Mouse (Mus musculus): ENCODE measurements around the gene Pax8. TPM values are rescaled to one million over a fixed set of nuclear protein-coding genes. Genes with fewer than 3 reads are reported as not detected.

Pax8 gene
- polyA plus RNA-seq, 1 experiment from 2014 or later, result 0.31 TPM

DNA sequence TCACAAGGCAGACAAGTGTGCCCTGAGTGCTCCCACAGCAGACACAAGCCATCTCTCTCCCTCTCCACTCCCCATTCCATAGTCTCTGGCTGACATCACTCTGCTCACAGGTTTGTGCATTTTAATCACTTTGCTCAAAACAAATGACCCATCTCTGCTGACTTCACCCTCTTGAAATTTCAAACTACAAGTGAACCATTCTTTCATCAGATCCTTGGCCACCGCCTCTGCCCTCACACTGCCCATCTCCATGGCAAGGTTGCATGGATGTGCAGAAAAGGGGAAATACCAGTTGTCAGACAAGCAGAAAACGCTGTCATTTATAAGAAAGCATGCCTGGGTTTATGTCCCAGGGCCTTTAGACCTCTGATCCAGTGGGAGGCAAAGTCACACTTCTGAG is 40.7 kb downstream of the Pax8 start:
- Histone ChIP-seq H3K4me2 (no peak overlapping the region), H3K36me3 (replicated peaks) (no peaks in the 10 kb centered on the region), H3K4me3 (replicated peaks) (no peak overlapping the region), H3K4me1 (replicated peaks) (no peaks in the 10 kb centered on the region), H3K27me3 (no peaks in the 10 kb centered on the region), H3K9me3 (replicated peaks) (no peaks in the 10 kb centered on the region), H3K27ac (replicated peaks) (no peak overlapping the region), H3K9ac (no peak overlapping the region)
- 52% methylated on average over 2 of the region's 2 CpGs for WGBS (ENCODE audit: insufficient replicate concordance)
- no peak for ATAC-seq (ENCODE audit: insufficient read depth)

DNA sequence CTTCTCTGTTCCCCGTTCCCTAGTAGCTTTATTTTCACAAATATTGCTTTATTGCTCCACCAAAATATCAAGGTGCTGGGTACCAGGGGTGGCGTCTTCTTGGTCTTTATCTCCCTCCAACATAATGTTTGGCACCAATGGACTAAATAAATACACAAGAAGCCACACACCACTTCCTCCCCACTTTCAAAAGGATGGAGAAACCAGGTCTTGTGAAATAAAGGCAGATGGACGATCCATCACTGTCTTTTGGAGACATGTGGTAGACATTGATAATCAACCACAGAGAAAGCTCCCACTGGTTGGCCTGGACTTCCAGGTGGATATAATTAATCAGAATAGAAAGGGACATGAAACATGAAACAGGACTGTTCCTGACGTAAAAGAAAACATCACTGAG is 45.6 kb downstream of the Pax8 start:
- Histone ChIP-seq H3K27ac (replicated peaks) (no peak overlapping the region), H3K4me2 (no peak overlapping the region), H3K4me1 (replicated peaks) (no peaks in the 10 kb centered on the region), H3K9me3 (replicated peaks) (no peaks in the 10 kb centered on the region), H3K9ac (no peak overlapping the region), H3K27me3 (no peaks in the 10 kb centered on the region), H3K36me3 (replicated peaks) (no peaks in the 10 kb centered on the region), H3K4me3 (replicated peaks) (no peak overlapping the region)
- no peak for ATAC-seq (ENCODE audit: insufficient read depth)
- WGBS (ENCODE audit: insufficient replicate concordance), result 24% methylated on average over 4 of the region's 4 CpGs

DNA sequence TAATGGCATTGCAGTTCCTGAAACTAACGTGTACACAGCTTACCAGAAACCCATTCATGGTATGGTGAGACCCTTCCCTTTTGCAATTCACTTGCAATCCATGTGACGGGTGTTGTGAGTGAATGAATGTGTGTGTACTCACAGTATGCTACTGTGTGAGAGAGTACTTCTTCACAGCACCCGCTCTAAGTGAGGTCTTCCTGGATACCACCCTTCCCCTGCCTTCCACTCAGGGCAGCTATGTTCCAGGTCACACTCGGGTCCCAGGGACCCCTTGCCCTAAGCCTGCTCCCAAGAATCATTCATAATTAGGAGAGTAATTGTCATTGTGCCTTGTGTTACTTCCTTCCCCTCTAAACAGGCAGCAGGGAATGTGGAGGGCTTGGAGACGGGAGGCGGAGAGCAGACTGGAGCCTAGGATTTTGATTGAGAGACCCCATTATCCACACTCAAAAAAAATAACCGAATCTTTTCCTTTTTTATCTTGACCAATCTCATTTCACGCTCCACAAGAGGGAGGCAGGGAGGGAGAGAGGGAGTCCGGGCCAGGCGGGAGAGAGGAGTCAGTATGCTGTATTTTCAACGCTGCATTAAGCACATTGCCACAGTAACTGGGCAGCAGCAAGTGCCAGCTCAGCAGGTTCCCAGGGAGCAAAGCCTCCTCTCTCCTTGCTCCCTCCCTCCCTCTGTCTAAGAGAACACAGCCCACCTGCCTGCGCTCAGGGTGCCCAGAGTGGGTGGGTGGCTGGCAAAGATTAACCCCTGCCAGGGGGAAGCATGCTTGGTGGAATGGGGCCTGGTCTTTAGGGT is 47.3 kb downstream of the Pax8 start:
- no peak overlapping the region for H3K4me3 ChIP-seq (replicated peaks)
- WGBS (ENCODE audit: insufficient replicate concordance), result 56% methylated on average over 12 of the region's 12 CpGs
- no peaks in the 10 kb centered on the region for H3K36me3 ChIP-seq (replicated peaks)
- no peaks in the 10 kb centered on the region for H3K4me1 ChIP-seq (replicated peaks)
- ATAC-seq (ENCODE audit: insufficient read depth), result no peak
- no peak overlapping the region for H3K27ac ChIP-seq (replicated peaks)
- H3K9me3 ChIP-seq (replicated peaks), result no peaks in the 10 kb centered on the region
- H3K27me3 ChIP-seq, result no peaks in the 10 kb centered on the region
- no peak overlapping the region for H3K9ac ChIP-seq
- no peak overlapping the region for H3K4me2 ChIP-seq

DNA sequence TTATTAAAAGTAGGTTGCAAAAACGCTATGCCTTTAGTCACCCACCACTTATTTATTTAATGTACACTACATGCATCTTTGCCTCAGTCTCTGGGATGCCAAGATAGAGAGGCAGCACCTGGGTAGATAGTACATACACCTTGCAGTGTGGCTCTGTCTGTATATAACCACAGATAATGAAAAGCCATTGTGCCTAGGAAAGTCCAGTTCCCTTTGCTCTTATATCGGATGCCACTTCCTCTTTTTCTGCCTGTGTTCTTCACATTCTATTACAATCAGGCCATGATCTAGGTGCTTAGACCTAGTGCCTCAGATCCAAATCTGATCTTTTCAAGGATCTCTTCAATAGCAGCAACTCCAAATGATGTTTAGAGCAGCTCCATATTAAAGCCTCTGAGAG is 49.8 kb downstream of the Pax8 start:
- H3K4me2 ChIP-seq, result no peak overlapping the region
- H3K4me3 ChIP-seq (replicated peaks), result no peak overlapping the region
- 34% methylated on average over 2 of the region's 2 CpGs for WGBS (ENCODE audit: insufficient replicate concordance)

DNA sequence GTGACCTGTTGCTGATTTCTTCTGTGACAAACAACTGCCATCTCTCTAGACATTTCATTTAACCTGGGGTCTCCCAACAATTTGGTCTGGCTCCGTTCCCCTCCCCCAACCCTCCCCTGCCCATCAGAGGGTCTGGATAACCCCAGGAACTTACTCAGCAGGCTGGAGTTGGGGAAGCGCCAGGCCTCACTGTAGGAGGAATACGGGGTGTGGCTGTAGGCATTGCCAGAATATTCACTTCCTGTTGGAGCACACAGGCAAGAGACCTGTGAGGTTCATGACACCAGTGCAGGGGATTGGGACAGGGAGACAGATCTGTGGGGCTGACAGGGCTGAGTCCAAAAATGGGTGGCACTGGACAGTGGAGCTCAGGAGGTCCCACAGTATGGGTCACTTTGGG is 52.6 kb downstream of the Pax8 start:
- ATAC-seq (ENCODE audit: insufficient read depth), result no peak
- H3K27ac ChIP-seq (replicated peaks), result no peak overlapping the region
- H3K4me2 ChIP-seq, result no peak overlapping the region
- no peaks in the 10 kb centered on the region for H3K4me1 ChIP-seq (replicated peaks)
- no peaks in the 10 kb centered on the region for H3K27me3 ChIP-seq
- no peaks in the 10 kb centered on the region for H3K9me3 ChIP-seq (replicated peaks)
- WGBS (ENCODE audit: insufficient replicate concordance), result 53% methylated on average over 3 of the region's 3 CpGs
- no peak overlapping the region for H3K9ac ChIP-seq
- H3K4me3 ChIP-seq (replicated peaks), result no peak overlapping the region
- no peaks in the 10 kb centered on the region for H3K36me3 ChIP-seq (replicated peaks)

More for the DNA sequence above, 49.8 kb downstream of the Pax8 start:
- Histone ChIP-seq H3K9ac (no peak overlapping the region), H3K27ac (replicated peaks) (no peak overlapping the region), H3K9me3 (replicated peaks) (no peaks in the 10 kb centered on the region), H3K27me3 (no peaks in the 10 kb centered on the region), H3K36me3 (replicated peaks) (no peaks in the 10 kb centered on the region), H3K4me1 (replicated peaks) (no peaks in the 10 kb centered on the region)
- ATAC-seq (ENCODE audit: insufficient read depth), result no peak

DNA sequence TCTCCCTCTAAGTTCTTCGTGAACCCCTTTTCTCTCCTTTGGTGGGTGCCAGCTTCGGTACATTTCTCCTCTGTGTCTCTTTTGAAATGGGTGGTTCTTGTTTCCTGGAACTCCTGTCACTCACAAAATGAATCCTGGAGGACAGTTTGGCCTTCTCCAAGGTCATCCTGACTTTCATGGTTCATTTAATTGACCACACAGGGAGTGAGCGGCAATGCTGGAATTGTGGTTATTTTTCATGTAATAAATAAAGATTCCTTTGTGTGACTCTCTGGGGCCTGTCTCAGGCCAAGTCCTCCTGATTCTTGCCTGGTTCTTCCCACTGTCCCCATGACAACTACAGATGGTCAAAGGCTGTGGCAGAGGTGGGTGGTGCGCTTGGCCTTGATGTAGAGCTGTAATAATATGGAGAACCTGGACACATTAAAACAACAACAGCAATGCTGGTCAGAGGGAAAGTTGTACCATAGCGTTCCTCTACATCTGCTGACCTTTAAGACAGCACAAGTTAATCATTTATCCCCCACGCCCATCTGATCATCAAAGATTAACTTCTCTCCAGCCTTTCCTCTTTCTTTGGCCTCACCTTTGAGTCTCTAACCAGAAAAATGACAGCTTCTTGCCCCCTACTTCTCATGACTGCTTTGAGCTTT is 54.1 kb downstream of the Pax8 start:
- Histone ChIP-seq H3K27me3 (no peaks in the 10 kb centered on the region; the same call in 1 of the 2 replicates), H3K9me3 (replicated peaks) (no peaks in the 10 kb centered on the region), H3K36me3 (replicated peaks) (no peaks in the 10 kb centered on the region), H3K27ac (replicated peaks) (no peak overlapping the region), H3K4me3 (replicated peaks) (no peak overlapping the region), H3K4me2 (no peak overlapping the region), H3K4me1 (replicated peaks) (no peaks in the 10 kb centered on the region), H3K9ac (no peak overlapping the region)
- no peak for ATAC-seq (ENCODE audit: insufficient read depth)
- 60% methylated on average over 6 of the region's 6 CpGs for WGBS (ENCODE audit: insufficient replicate concordance)

DNA sequence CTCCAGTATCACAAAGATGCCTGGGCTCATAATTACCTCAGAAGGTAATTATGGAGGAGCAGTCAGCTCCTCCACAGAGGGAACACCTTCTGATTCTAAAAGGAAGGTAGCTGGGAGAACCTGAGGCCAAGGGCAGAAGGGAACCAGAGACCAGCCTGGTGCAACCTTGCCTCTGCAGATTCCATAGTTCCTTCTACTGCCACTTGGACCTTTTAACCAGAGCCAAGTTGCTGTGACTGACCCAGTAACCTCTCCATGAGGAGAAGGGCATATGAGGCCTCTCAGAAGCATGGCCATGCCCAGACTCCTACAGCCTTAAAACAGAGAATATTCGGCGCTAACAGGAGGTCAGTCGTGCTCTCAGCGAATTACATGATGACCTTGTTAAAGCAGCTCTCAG is 57.8 kb downstream of the Pax8 start:
- no peaks in the 10 kb centered on the region for H3K4me1 ChIP-seq (replicated peaks)
- H3K9ac ChIP-seq, result no peak overlapping the region
- 79% methylated on average over 4 of the region's 4 CpGs for WGBS (ENCODE audit: insufficient replicate concordance)
- no peaks in the 10 kb centered on the region; the same call in 1 of the 2 replicates for H3K27me3 ChIP-seq
- no peak overlapping the region for H3K4me2 ChIP-seq
- no peak overlapping the region for H3K4me3 ChIP-seq (replicated peaks)
- no peaks in the 10 kb centered on the region for H3K36me3 ChIP-seq (replicated peaks)
- no peaks in the 10 kb centered on the region for H3K9me3 ChIP-seq (replicated peaks)
- no peak for ATAC-seq (ENCODE audit: insufficient read depth)
- no peak overlapping the region for H3K27ac ChIP-seq (replicated peaks)

DNA sequence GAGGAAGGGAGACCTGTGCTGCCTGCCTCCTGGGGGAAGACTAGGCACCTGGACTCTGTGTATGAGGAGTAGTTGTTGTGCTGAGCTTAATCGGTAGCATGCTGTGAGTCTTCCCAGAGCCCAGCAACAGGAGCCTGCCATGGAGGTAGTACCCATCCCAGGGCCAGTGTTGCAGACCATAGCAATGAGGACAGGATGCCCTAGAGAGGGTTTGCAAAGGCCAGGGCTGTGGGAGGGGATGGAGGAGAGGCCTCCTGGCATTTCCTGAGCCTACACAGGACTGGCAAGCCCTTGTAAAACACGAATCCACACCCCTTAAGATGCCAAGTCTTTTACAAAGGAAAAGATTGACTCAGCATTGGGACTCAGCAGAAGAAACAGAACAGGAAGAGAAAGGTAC is 58.3 kb downstream of the Pax8 start:
- H3K27ac ChIP-seq (replicated peaks), result no peak overlapping the region
- no peak for ATAC-seq (ENCODE audit: insufficient read depth)
- 11% methylated on average over 2 of the region's 2 CpGs for WGBS (ENCODE audit: insufficient replicate concordance)
- no peaks in the 10 kb centered on the region; the same call in 1 of the 2 replicates for H3K27me3 ChIP-seq
- no peaks in the 10 kb centered on the region for H3K9me3 ChIP-seq (replicated peaks)
- no peak overlapping the region for H3K9ac ChIP-seq
- no peak overlapping the region for H3K4me3 ChIP-seq (replicated peaks)
- no peaks in the 10 kb centered on the region for H3K4me1 ChIP-seq (replicated peaks)
- no peak overlapping the region for H3K4me2 ChIP-seq
- no peaks in the 10 kb centered on the region for H3K36me3 ChIP-seq (replicated peaks)

DNA sequence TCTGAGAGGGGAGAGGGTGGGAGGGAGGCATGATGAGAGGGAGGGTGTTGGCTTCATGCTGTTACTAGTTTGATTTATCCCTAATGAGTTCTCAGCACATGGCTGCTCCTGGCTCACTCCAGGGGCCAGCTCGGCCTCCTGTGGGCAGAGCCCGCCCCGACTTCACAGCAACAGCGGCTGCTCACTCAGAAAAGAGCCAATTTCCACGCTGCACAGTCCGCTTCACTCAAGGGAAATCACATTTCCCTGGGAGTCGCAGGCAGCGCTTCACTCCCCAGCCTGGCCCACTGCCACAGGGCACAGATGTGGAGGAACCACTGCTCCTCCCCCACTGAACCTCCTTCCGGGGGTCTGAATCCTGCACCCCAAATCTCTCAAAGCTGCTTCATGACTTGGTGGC is 58.7 kb downstream of the Pax8 start:
- H3K27me3 ChIP-seq, result no peaks in the 10 kb centered on the region; the same call in 1 of the 2 replicates
- H3K4me2 ChIP-seq, result no peak overlapping the region
- no peaks in the 10 kb centered on the region for H3K9me3 ChIP-seq (replicated peaks)
- no peak overlapping the region for H3K27ac ChIP-seq (replicated peaks)
- no peak overlapping the region for H3K4me3 ChIP-seq (replicated peaks)
- 26% methylated on average over 9 of the region's 9 CpGs for WGBS (ENCODE audit: insufficient replicate concordance)
- no peak overlapping the region for H3K9ac ChIP-seq
- H3K4me1 ChIP-seq (replicated peaks), result no peaks in the 10 kb centered on the region
- no peaks in the 10 kb centered on the region for H3K36me3 ChIP-seq (replicated peaks)
- ATAC-seq (ENCODE audit: insufficient read depth), result no peak

DNA sequence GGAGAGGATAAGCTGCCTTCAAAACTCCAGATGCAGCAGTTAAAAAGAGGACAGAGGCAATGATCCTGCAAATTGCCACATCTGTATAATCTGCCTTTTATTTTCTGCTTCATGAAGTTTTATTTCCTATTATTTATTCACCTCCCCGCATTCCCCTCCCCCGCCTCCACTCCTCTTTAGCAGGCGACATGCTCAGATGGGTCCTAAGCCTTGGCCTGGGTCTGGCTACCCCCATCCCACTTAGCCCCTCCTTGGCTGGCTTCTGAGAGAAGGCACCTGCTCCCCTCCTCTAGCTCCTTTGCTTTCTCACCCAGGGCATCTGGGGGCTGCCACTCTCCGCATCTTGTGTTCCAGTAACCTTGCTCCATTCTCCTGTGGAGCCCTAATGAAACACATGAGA is 61.7 kb downstream of the Pax8 start:
- no peak overlapping the region for H3K9ac ChIP-seq
- no peaks in the 10 kb centered on the region for H3K9me3 ChIP-seq (replicated peaks)
- WGBS (ENCODE audit: insufficient replicate concordance), result 59% methylated on average over 4 of the region's 4 CpGs
- H3K27me3 ChIP-seq, result no peaks in the 10 kb centered on the region; the same call in 1 of the 2 replicates
- H3K4me1 ChIP-seq (replicated peaks), result no peaks in the 10 kb centered on the region
- no peak overlapping the region for H3K4me3 ChIP-seq (replicated peaks)
- H3K27ac ChIP-seq (replicated peaks), result no peak overlapping the region
- H3K4me2 ChIP-seq, result no peak overlapping the region
- no peak for ATAC-seq (ENCODE audit: insufficient read depth)
- H3K36me3 ChIP-seq (replicated peaks), result no peaks in the 10 kb centered on the region

DNA sequence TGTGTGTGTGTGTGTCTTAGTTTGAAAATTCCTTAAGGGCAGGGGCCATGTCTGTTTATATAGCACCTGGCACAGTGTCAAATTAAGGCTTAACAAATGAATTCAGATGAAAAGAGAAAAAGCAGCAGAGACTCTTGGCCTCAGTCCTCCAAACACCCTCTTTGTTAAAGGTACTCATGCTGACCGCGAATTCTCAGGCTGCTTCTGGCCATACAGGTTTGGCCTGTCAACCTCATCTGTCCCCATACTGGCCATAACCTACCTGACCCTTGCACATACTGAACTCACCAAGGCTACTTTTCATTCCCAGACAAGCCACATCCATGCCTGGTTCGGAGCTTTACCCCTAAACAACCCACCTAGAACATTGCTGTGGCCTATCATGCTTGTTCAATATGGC is 62.2 kb downstream of the Pax8 start:
- Histone ChIP-seq H3K27me3 (no peaks in the 10 kb centered on the region; the same call in 1 of the 2 replicates), H3K4me3 (replicated peaks) (no peak overlapping the region), H3K9me3 (replicated peaks) (no peaks in the 10 kb centered on the region), H3K27ac (replicated peaks) (no peak overlapping the region), H3K9ac (no peak overlapping the region), H3K4me1 (replicated peaks) (no peaks in the 10 kb centered on the region), H3K36me3 (replicated peaks) (0 out of 2 replicates have a peak, but pooled peaks cover 4% of the 10 kb centered on the region), H3K4me2 (no peak overlapping the region)
- WGBS (ENCODE audit: insufficient replicate concordance), result 61% methylated on average over 3 of the region's 3 CpGs
- ATAC-seq (ENCODE audit: insufficient read depth), result no peak
